Mouse (Mus musculus) NIH3T3 (cell line): ENCODE measurements around the gene Auh.

Source experiments
- DNase-seq: peaks from one replicate; pipeline ENCODE4 v3.0.0-alpha.2; 2012; ENCODE audit warnings: low read depth

Gene Auh

GRCm38 (mm10) chr13:52800687-52801341 lies 128.7 kb downstream of the Auh start:
- DNase-seq, result no peak

DNA sequence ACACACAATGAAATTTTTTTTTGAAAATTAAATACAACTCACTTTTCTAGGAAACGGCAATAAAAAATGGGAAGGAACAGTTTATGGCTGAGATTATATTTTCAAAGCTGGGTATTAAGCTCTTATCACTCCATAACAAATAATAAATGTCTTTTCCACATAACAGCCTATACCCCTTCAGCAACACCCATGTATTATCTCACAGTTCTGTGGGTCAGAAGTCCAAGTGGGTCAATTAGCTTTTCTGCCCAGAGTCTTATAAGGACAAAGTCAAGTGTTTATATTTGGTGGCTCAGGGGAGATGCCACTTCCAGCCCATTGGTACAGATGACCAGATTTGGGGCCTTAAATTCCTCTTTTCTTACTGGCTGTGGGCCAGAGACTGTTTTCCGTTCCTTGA lies 129.4 kb downstream of the Auh start:
- DNase-seq, result no peak

DNA sequence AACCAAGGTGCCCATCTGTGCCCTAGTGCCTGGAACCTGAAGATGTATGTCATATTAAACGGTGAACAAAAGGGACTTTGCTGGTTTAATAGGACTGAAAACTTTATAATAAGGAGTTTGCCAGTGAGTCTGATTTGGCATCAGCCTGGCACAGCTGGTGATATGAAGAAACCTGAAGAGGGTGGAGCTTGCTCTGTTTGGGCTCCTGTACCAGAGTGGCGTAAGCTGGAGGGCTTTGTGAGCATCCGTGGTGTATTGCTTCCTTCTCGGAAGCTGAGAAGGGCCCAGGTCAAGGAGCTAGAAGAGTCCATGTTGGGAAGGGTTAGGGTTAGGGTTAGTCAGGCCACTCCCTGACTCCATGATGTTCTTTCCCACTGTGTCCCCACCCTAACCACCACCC lies 135.2 kb downstream of the Auh start:
- DNase-seq, result peak; percentile 12

GRCm38 (mm10) chr13:52793434-52793989 lies 136.0 kb downstream of the Auh start:
- DNase-seq, result no peak

DNA sequence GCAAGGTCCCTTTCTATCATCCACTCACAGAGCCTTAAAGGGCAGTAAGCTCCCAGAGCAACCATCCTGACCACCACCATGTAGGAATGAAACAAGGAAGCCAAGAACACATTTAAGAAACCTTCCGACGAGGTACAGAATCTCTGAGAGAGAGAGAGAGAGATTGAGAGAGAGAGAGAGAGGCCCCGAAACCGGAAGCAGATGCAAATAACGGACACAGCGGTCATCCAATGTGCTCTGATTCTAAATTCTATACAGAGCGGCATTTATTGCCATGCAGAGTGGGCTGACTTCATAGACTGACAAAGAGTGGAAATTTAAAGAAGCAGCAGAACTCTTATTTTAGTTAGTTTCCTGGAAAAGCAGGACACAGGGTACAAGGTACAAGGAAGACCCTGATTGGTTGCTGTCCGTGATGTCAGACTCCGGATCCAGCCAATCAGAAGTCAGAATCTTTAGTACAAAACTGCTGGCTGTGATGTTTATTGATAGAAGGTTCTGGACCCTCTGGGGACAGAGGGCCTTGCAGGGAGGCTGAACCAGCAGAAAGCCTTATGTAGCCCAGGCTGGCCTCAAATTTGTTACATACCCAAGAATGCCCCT lies 137.1 kb downstream of the Auh start:
- DNase-seq, result no peak

- DNase-seq, result no peak
These were observed 138.6 kb downstream of the Auh start for GRCm38 (mm10) chr13:52790894-52791293.
